Mouse (Mus musculus) spleen, adult 2 months (tissue): Measurements from ENCODE around the gene Akr1b10.

Experiments
- CTCF ChIP-seq: fragments of 200-500 bp; IDR thresholded peaks from 2 replicates; pipeline ENCODE4 v1.5.1; 2011; ENCODE audit warnings: mild to moderate bottlenecking, inconsistent platforms; ENCODE audit not compliant: insufficient read depth, insufficient read length, insufficient replicate concordance; ENCODE audit errors: extremely low read depth
- POLR2A ChIP-seq: fragments of 200-500 bp; IDR thresholded peaks from 2 replicates; pipeline ENCODE4 v1.6.1; 2011; ENCODE audit warnings: low read depth, low read length, inconsistent platforms

DNA sequence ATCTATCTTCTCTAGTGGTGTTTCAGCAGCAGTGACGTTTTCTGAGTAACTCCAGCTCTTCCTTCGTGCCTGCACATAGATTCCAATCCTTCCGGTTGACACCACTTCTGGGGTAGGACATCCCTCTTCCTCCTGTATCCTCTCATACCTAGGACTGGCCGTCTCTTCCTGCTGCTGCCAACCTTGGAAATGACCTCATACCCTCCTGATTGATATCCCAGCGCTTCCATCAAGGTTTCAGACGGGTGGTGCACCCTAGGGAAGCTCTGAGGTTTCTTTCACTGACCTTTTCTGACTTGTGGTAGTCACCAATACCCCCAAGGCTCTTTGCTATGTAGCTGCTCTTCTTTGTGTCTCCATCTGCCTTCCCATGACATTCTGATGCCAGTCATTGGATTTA, 14.4 kb downstream of the Akr1b10 start:
- no peak for TF ChIP-seq CTCF
- TF ChIP-seq POLR2A: no peak
